Mouse (Mus musculus) testis, adult 2 months (tissue): Measurements from ENCODE around the gene Atp13a1.

Experiments used
- CTCF ChIP-seq: fragments of 200-500 bp; IDR thresholded peaks from 2 replicates; pipeline ENCODE4 v1.5.1; 2012; ENCODE audit warnings: low read depth, mild to moderate bottlenecking, inconsistent platforms, low read length, moderate library complexity; ENCODE audit not compliant: control insufficient read depth, insufficient read depth, insufficient replicate concordance
- POLR2A ChIP-seq: fragments of 200-500 bp; IDR thresholded peaks from 2 replicates; pipeline ENCODE4 v1.6.1; 2012; ENCODE audit warnings: low read depth, mild to moderate bottlenecking, inconsistent platforms, low read length, moderate library complexity; ENCODE audit not compliant: control insufficient read depth

DNA sequence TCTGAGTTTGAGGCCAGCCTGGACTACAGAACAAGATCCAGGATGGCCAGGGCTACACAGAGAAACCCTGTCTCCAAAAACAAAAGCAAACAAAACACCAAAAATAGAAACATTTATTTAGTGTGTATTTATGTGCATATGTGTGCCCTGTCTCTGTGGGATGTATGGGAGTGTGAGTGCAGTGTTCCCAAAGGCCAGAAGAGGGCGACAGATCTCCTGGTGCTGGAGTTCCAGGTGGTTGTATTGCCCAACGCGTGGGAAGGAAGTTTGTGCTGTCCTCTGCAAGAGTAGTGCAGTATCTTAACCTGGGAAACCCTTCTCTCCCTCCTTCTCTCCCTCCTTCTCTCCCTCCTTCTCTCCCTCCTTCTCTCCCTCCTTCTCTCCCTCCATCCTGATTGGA lies 58.9 kb downstream of the Atp13a1 start:
- TF ChIP-seq CTCF (peak; percentile 62; the same call in 1 of the 2 replicates), POLR2A (no peak)
